Mouse (Mus musculus) neural tube, embryonic 11.5 days (tissue): ENCODE measurements around the gene Gm20388. TPM values are rescaled to one million over a fixed set of nuclear protein-coding genes. Genes with fewer than 3 reads are reported as not detected.
"Not testable (repeated sequence)": the region's sequence is repeated elsewhere in the genome, so short reads cannot be mapped to it uniquely, and the experiment has no call there.

Source experiments
- ATAC-seq: fragments of 200-750 bp; cut with Nextera tagmentation; 2 replicates; pipeline ENCODE4 v1.8.0; 2017; ENCODE audit warnings: moderate number of reproducible peaks, mild to moderate bottlenecking, moderate TSS enrichment, moderate library complexity; ENCODE audit not compliant: insufficient read depth, low FRiP score, low TSS enrichment
- DNase-seq: peaks from one replicate; pipeline ENCODE4 v3.0.0-alpha.2; 2015; ENCODE audit warnings: low spot score
- H3K27ac ChIP-seq: fragments of 300-500 bp; sonication (generic); 2 replicates; pipeline ENCODE4 v1.5.1; 2014; ENCODE audit warnings: low read depth, mild to moderate bottlenecking, low read length
- H3K27me3 ChIP-seq: fragments of 300-500 bp; sonication (generic); 2 replicates; pipeline ENCODE4 v1.6.1; 2014; ENCODE audit warnings: mild to moderate bottlenecking, low read length, mixed read lengths; ENCODE audit not compliant: control insufficient read depth, insufficient read depth
- H3K36me3 ChIP-seq: fragments of 300-500 bp; sonication (generic); 2 replicates; pipeline ENCODE4 v1.6.1; 2014; ENCODE audit warnings: mild to moderate bottlenecking, low read length, moderate library complexity, mixed read lengths; ENCODE audit not compliant: control insufficient read depth, insufficient read depth
- H3K4me1 ChIP-seq: fragments of 300-500 bp; sonication (generic); 2 replicates; pipeline ENCODE4 v1.6.1; 2014; ENCODE audit warnings: low read length, mixed read lengths; ENCODE audit not compliant: control insufficient read depth, insufficient read depth
- H3K4me2 ChIP-seq: fragments of 300-500 bp; sonication (generic); 2 replicates; pipeline ENCODE4 v1.6.1; 2014; ENCODE audit warnings: low read depth, mild to moderate bottlenecking, moderate library complexity
- H3K4me3 ChIP-seq: fragments of 300-500 bp; sonication (generic); 2 replicates; pipeline ENCODE4 v1.5.1; 2014; ENCODE audit warnings: low read depth, low read length
- H3K9ac ChIP-seq: fragments of 300-500 bp; sonication (generic); 2 replicates; pipeline ENCODE4 v1.6.1; 2014; ENCODE audit warnings: mild to moderate bottlenecking, low read length
- H3K9me3 ChIP-seq: fragments of 300-500 bp; sonication (generic); 2 replicates; pipeline ENCODE4 v1.6.1; 2016; ENCODE audit warnings: low read length; ENCODE audit not compliant: control insufficient read depth
- WGBS: fragments of 180-500 bp; shearing (Covaris S2); extraction: QIAGEN DNeasy Blood & Tissue Kit; methylation state at CpG from one replicate; pipeline ENCODE4 v1.1.7; 2014; 5-methylcytosine and 5-hydroxymethylcytosine counted together
- polyA plus RNA-seq: library from polyadenylated mRNA; unstranded; fragments of >200 nt; fragmentation: Nextera tagmentation; extraction: Ambion mirVana; gene quantifications from 2 replicates; pipeline ENCODE4 v1.2.1, GENCODE M21; 2014

Gm20388 gene
- polyA plus RNA-seq, 1 experiment from 2014 or later = not detected

DNA sequence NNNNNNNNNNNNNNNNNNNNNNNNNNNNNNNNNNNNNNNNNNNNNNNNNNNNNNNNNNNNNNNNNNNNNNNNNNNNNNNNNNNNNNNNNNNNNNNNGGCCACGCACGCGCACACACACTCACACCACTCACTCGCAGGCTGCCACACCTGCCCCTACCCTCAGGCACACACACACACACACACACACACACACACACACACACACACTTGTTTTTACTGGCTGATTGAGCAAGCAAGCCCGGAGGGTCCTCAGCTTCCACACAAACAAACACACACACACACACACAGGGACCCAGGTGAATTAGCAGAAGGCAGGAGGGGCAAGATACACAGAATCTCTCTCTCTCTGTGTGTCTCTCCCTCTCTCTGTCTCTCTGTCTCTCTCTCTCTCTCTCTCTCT, 3702.0 kb downstream of the Gm20388 start:
- WGBS = 67% methylated on average over 1 of the region's 5 CpGs
- not testable (repeated sequence) for DNase-seq, H3K4me2 ChIP-seq, H3K4me3 ChIP-seq, H3K27ac ChIP-seq, H3K9ac ChIP-seq, ATAC-seq, H3K9me3 ChIP-seq, H3K4me1 ChIP-seq, H3K27me3 ChIP-seq, H3K36me3 ChIP-seq

DNA sequence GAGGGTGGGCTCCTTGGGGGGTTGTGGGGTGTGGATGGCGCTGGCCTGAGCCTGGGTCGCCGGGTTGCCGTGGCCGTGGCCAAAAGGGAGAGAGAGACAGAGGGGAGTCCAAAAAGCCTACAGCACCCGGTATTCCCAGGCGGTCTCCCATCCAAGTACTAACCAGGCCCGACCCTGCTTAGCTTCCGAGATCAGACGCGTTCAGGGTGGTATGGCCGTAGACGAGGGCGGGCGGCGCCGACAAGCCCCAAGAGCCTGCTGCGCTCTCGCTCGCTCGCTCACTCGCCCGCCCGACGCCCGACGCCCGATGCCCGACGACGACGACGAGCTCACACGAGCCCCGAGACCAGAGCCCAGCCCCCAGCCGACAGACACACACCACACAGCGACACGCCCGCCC, 3712.9 kb downstream of the Gm20388 start:
- DNase-seq, H3K9ac ChIP-seq, H3K27ac ChIP-seq, H3K4me1 ChIP-seq, H3K9me3 ChIP-seq, H3K4me3 ChIP-seq, ATAC-seq, H3K36me3 ChIP-seq, H3K4me2 ChIP-seq: not testable (repeated sequence)
- H3K27me3 ChIP-seq = peaks cover 23% of the 10 kb centered on the region
- WGBS = no CpG with 5 or more reads among the region's 39 CpGs

DNA sequence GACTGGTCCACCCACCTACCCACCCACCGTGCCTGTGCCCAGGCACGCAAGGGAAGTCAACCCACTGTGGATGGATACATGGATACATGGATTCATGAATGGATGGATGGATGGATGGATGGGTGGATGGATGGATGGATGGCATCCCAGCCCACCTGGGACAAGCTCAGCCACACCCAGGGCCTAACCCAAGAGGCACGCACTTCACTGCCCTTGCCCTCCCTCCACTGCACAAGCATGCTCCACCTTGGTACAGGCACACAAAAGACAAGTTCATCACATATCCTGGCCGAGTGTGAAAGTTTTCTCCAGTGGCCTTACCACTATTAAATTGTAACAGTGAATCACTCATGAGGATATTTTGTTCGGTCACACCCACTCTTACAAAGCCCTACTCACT, 3713.6 kb downstream of the Gm20388 start:
- Histone ChIP-seq H3K9ac (no peak overlapping the region), H3K27me3 (peaks cover 24% of the 10 kb centered on the region), H3K36me3 (no peaks in the 10 kb centered on the region), H3K27ac (no peak overlapping the region), H3K4me3 (no peak overlapping the region), H3K4me1 (peaks cover 2% of the 10 kb centered on the region; the same call in 1 of the 2 replicates), H3K9me3 (no peaks in the 10 kb centered on the region), H3K4me2 (no peak overlapping the region)
- 49% methylated on average over 5 of the region's 5 CpGs for WGBS
- ATAC-seq (no peak), DNase-seq (no peak)

DNA sequence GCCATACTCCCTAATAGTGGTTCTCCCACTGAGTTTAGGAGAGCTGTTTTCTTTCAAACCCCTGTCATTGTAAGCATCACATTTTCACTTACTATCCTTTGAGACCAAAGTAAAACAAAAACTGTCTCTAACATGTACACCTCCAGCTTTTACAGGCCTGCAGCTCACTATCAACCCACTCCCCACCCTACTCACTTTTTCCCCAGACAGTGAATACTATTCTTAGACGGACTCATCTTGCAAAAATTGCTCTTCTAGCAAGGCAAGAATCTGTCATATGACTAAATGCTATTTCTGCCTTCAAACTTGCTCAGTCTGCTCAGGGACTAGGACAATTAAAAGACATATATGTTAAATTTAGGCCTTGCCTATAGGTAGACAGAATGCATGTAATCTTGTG, 3714.1 kb downstream of the Gm20388 start:
- no peak for DNase-seq
- Histone ChIP-seq H3K4me3 (no peak overlapping the region), H3K27ac (no peak overlapping the region), H3K9me3 (no peaks in the 10 kb centered on the region), H3K4me1 (peaks cover 2% of the 10 kb centered on the region; the same call in 1 of the 2 replicates), H3K27me3 (peaks cover 24% of the 10 kb centered on the region), H3K36me3 (no peaks in the 10 kb centered on the region), H3K4me2 (no peak overlapping the region), H3K9ac (no peak overlapping the region)
- no peak for ATAC-seq
- WGBS = 52% methylated on average over 1 of the region's 1 CpGs

DNA sequence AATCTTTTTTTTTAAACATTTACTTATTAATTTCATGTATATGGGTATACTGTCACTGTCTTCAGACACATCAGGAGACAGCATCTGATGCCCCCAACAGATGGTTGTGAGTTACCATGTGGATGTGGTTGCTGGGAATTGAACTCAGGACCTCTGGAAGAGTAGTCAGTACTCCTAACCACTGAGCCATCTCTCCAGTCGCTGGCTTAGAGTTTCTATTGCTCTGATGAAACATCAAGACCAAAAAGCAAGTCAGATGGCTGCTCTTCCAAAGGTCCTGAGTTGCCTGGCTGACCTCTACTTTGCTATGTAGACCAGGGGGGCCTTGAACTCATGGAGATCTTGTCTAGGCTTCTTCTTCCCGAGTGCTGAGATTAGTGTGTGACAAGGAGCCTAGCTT, 3715.1 kb downstream of the Gm20388 start:
- H3K27ac ChIP-seq = no peak overlapping the region
- ATAC-seq (no peak), DNase-seq (no peak)
- H3K4me1 ChIP-seq = peaks cover 2% of the 10 kb centered on the region; the same call in 1 of the 2 replicates
- H3K36me3 ChIP-seq = no peaks in the 10 kb centered on the region
- H3K9me3 ChIP-seq = no peaks in the 10 kb centered on the region
- no peak overlapping the region for H3K9ac ChIP-seq
- no peak overlapping the region for H3K4me2 ChIP-seq
- H3K27me3 ChIP-seq = peaks cover 24% of the 10 kb centered on the region
- no peak overlapping the region for H3K4me3 ChIP-seq
- 34% methylated on average over 2 of the region's 2 CpGs for WGBS

DNA sequence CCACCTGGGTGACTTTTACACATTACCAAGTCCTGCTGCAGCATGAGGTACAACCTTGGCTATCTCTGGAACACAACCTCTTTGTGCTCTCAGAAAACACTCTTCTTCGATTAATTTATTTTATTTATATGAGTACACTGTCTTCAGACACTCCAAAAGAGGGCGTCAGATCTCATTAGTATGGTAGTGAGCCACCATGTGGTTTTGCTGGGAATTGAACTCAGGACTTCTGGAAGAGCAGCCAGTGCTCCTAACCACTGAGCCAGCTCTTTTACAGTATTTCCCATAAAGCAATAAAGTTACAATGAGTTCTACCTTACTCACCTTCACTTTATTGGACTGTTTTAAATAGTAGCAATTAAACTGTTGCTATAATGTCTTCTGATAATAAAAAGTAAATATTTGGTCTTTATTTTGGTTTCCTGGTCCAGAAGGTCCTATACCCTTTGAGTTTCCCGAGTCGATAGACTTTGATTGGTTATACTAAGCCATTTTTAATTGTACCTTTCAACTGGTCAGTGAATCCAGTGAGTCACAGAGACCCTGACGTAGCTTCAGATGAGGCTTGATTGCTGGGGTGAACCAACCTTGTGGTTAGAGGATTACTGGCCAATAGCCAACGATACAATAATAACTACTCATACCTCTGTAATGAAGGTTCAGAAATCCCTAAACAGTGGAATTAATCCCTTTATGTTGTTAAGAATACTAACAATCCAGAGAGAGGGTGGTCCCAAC, 3716.9 kb downstream of the Gm20388 start:
- H3K36me3 ChIP-seq = no peaks in the 10 kb centered on the region
- WGBS = 70% methylated on average over 6 of the region's 6 CpGs
- H3K4me2 ChIP-seq = no peak overlapping the region
- H3K27ac ChIP-seq = no peak overlapping the region
- H3K27me3 ChIP-seq = peaks cover 24% of the 10 kb centered on the region
- no peak for ATAC-seq
- DNase-seq = no peak
- H3K9me3 ChIP-seq = no peaks in the 10 kb centered on the region
- H3K4me3 ChIP-seq = no peak overlapping the region
- H3K4me1 ChIP-seq = peaks cover 2% of the 10 kb centered on the region; the same call in 1 of the 2 replicates
- H3K9ac ChIP-seq = no peak overlapping the region

DNA sequence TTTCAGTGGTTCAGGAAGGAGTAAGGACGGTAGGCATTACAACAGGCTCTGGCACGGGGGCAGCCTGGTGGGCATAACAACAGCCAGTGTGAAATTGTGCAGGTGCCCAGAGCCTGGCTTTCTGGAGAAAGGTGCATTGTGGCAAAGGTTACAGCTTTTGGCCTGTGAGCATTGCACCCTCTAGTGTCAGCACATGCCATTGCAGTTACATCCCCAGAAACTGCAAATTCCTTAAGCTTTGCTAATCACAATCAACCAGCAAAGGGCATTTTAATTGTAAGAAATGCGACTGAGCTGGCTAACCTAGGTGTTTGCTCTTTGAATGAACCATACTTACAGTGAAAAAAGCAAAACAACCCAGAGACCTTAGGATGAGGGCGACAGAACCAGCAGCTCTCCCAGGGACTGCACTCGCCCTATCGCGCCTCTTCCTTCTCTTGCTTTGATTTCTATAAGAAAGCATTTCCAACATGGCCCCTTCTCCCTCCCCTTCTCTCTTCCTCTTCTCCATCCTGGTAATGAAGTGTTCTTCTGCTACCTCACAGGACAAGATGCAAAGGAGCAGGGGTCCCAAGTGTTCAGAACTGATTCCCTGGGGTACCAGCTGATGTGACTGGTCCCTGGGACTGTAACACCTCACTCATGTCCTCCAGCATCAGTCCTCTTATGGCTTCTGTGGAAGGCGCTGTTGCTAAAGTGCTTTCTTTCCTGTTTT, 3717.8 kb downstream of the Gm20388 start:
- Histone ChIP-seq H3K9me3 (no peaks in the 10 kb centered on the region), H3K36me3 (no peaks in the 10 kb centered on the region), H3K4me2 (peak overlapping the region; percentile 51), H3K27ac (no peak overlapping the region), H3K4me1 (peaks cover 2% of the 10 kb centered on the region; the same call in 1 of the 2 replicates), H3K4me3 (peak overlapping the region; percentile 22), H3K9ac (no peak overlapping the region), H3K27me3 (peaks cover 24% of the 10 kb centered on the region)
- DNase-seq (peak; percentile 58), ATAC-seq (no peak)
- 2% methylated on average over 8 of the region's 8 CpGs for WGBS

DNA sequence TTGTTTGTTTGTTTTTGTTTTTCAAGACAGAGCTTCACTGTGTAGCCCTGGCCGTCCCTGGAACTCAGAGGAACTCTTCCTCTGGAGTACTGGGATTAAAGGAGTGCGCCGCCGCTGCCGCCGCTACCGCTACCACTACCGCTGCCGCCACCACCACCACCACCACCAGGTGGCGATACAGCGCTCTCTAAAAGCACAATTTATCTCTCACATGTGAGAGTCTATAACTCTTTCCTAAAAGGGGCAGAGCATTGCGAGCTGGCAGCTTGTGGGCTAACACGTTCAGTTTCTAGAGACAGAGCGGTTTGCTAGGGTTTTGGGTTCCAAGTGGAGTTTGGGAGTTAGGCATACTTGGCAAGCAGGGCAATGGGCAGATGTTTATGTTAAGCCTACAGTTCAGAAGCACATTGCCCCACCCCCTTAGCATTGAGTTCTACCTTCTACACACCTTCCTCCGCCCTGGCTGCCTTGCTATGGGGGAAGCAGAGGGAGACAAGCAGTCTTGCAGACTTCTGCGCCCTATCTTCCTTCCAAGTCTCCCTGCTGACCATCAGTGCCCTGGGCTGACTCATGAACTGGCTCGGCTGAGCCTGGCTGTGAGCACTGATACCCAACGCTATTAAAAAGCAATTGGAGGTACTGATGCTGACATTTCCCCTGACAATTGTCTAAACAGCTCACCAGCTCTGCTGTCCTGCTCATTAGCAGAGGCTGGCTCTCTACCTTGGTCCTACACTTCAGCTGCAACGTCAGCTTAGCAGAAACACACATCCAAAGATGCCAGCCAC, 3718.5 kb downstream of the Gm20388 start:
- peak overlapping the region; percentile 51 for H3K4me2 ChIP-seq
- H3K9ac ChIP-seq = no peak overlapping the region
- no peak overlapping the region for H3K27ac ChIP-seq
- 12% methylated on average over 19 of the region's 19 CpGs for WGBS
- H3K36me3 ChIP-seq = no peaks in the 10 kb centered on the region
- ATAC-seq (no peak), DNase-seq (peak; percentile 89)
- peaks cover 2% of the 10 kb centered on the region; the same call in 1 of the 2 replicates for H3K4me1 ChIP-seq
- H3K9me3 ChIP-seq = no peaks in the 10 kb centered on the region
- peak overlapping the region; percentile 22; the same call in 1 of the 2 replicates for H3K4me3 ChIP-seq
- H3K27me3 ChIP-seq = peaks cover 24% of the 10 kb centered on the region
